Mouse (Mus musculus): ENCODE measurements around the gene Rps6ka6. TPM values are rescaled to one million over a fixed set of nuclear protein-coding genes. Genes with fewer than 3 reads are reported as not detected.

Rps6ka6 gene
- polyA plus RNA-seq (2015; fragmentation: Nextera tagmentation; extraction: Ambion mirVana) = 44.3 and 46.8 TPM in 2 replicates

DNA sequence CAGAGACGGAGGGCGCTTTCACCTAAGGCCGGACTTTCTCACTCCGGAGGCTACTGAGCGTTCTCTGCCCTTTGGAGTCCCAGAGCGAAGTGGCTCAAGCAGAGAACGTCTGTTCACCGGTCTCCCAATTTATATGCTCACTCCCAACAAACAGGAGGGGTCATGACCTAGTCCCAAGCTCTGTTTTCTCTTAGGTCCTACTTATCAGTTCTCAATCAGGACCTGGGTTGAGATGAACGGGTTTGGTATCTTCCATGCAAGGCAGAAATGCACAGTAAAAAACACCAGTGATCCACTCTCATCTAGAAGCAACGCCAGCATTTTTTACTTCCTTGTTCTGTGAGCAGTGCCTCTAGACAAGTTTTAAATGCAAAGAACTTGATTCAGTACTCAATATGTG is at the start of gene Rps6ka6:
Gene Rps6ka6, minus strand, starts transcription at position 101 of the 400 bp plus-strand sequence.
- ATAC-seq = no peak
- H3K9me3 ChIP-seq (replicated peaks; ENCODE audit: control insufficient read depth, low read length, poor library complexity, severe bottlenecking) = no peaks in the 10 kb centered on the region
- H3K36me3 ChIP-seq (ENCODE audit: control insufficient read depth, insufficient read depth, low read length) = no peaks in the 10 kb centered on the region
- no peak within 1 kb of the TSS for H3K4me3 ChIP-seq (ENCODE audit: low read depth, low read length)
- H3K4me2 ChIP-seq (ENCODE audit: low read length) = no peak within 1 kb of the TSS
- no peak within 1 kb of the TSS for H3K27ac ChIP-seq (ENCODE audit: low read length)
- H3K4me1 ChIP-seq (ENCODE audit: control insufficient read depth, insufficient read depth, low read length) = no peaks in the 10 kb centered on the region
- 75% methylated on average over 10 of the region's 10 CpGs for WGBS
- H3K9ac ChIP-seq (ENCODE audit: low read depth, low read length) = no peak within 1 kb of the TSS
- H3K27me3 ChIP-seq (ENCODE audit: control insufficient read depth, insufficient read depth, low read depth, low read length) = no peaks in the 10 kb centered on the region

DNA sequence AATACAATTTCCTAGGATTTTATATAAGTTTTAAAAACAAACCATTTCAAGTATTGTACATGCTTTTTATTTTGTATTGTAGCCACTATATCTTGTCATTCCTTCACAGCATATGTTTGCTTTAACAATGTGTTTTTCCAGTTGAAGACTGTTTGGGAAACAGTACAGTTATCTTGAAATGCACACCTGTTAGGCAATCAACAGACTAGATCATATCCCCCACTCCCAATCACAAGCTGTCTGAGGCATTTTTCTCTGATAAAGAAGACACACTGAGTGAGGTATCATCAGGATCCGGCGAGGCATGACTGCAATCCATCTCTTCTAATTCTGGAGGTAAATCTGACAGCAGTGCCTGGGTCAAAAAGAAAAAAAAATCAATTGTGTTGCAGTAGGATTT is 39.3 kb upstream of the Rps6ka6 start:
- Histone ChIP-seq H3K4me1 (ENCODE audit: control insufficient read depth, insufficient read depth, low read length) (no peaks in the 10 kb centered on the region), H3K27ac (ENCODE audit: low read length) (no peak overlapping the region), H3K4me3 (ENCODE audit: low read depth, low read length) (no peak overlapping the region), H3K27me3 (ENCODE audit: control insufficient read depth, insufficient read depth, low read depth, low read length) (no peaks in the 10 kb centered on the region), H3K9me3 (replicated peaks; ENCODE audit: control insufficient read depth, low read length, poor library complexity, severe bottlenecking) (no peaks in the 10 kb centered on the region), H3K4me2 (ENCODE audit: low read length) (no peak overlapping the region), H3K9ac (ENCODE audit: low read depth, low read length) (no peak overlapping the region), H3K36me3 (ENCODE audit: control insufficient read depth, insufficient read depth, low read length) (no peaks in the 10 kb centered on the region)
- no peak for ATAC-seq
- WGBS = 86% methylated on average over 2 of the region's 2 CpGs

DNA sequence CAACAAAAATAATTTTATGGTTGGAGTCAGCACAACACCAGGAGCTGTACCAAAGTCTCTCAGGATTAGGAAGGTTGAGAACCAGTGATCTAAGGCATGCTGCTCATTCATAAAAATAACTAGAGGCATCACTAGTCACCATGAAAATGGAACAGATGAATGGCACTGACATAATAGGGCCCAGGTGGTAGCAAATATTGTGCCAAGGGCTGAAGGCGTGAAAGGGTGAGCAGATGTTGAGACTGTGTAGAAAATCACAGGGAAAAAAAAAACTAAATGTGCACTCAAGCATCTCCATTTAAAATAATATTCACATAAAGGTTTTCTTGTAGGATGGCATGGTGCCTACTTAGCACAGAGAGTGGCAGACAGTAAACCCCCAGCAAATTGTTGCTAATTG is 19.6 kb downstream of the Rps6ka6 start:
- no peaks in the 10 kb centered on the region for H3K9me3 ChIP-seq (replicated peaks; ENCODE audit: control insufficient read depth, low read length, poor library complexity, severe bottlenecking)
- no peak overlapping the region for H3K27ac ChIP-seq (ENCODE audit: low read length)
- no peak overlapping the region for H3K4me2 ChIP-seq (ENCODE audit: low read length)
- no peaks in the 10 kb centered on the region for H3K36me3 ChIP-seq (ENCODE audit: control insufficient read depth, insufficient read depth, low read length)
- no peaks in the 10 kb centered on the region for H3K27me3 ChIP-seq (ENCODE audit: control insufficient read depth, insufficient read depth, low read depth, low read length)
- H3K9ac ChIP-seq (ENCODE audit: low read depth, low read length) = no peak overlapping the region
- H3K4me3 ChIP-seq (ENCODE audit: low read depth, low read length) = no peak overlapping the region
- 69% methylated on average over 1 of the region's 1 CpGs for WGBS
- ATAC-seq = no peak
- no peaks in the 10 kb centered on the region for H3K4me1 ChIP-seq (ENCODE audit: control insufficient read depth, insufficient read depth, low read length)

DNA sequence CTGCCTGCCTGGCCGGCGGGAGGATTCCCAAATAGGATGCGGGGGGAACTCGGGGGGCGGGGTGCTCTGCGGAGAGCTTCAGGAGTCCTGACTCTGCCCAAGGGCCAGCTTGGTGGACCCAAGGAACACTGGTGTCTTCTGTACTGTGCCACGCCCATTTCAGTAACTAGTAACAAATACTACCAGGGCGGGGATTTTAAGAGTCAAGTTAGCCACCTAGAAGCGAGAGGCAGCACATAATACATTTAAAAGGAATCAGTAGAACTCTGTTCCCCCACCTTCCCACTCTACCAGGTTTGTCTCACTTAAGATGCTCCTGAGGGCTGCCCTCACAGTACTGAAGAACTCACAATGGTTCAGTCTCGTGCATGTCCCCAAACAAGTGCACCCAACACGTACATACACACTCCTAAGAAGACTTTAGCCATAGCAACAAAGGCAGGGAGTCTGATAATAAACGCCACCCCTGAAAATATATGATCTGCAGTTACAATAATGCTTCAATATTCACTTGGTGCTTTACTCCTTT is 74.1 kb downstream of the Rps6ka6 start:
- peak; percentile 47; the same call in 1 of the 2 replicates for ATAC-seq
- peak overlapping the region; percentile 63 for H3K4me3 ChIP-seq (ENCODE audit: low read depth, low read length)
- no peaks in the 10 kb centered on the region for H3K9me3 ChIP-seq (replicated peaks; ENCODE audit: control insufficient read depth, low read length, poor library complexity, severe bottlenecking)
- peak overlapping the region; percentile 70 for H3K9ac ChIP-seq (ENCODE audit: low read depth, low read length)
- WGBS = 27% methylated on average over 12 of the region's 12 CpGs
- no peaks in the 10 kb centered on the region for H3K36me3 ChIP-seq (ENCODE audit: control insufficient read depth, insufficient read depth, low read length)
- peak overlapping the region; percentile 58 for H3K4me2 ChIP-seq (ENCODE audit: low read length)
- no peaks in the 10 kb centered on the region for H3K27me3 ChIP-seq (ENCODE audit: control insufficient read depth, insufficient read depth, low read depth, low read length)
- peaks cover 2% of the 10 kb centered on the region; the same call in 1 of the 2 replicates for H3K4me1 ChIP-seq (ENCODE audit: control insufficient read depth, insufficient read depth, low read length)
- H3K27ac ChIP-seq (ENCODE audit: low read length) = peak overlapping the region; percentile 84

DNA sequence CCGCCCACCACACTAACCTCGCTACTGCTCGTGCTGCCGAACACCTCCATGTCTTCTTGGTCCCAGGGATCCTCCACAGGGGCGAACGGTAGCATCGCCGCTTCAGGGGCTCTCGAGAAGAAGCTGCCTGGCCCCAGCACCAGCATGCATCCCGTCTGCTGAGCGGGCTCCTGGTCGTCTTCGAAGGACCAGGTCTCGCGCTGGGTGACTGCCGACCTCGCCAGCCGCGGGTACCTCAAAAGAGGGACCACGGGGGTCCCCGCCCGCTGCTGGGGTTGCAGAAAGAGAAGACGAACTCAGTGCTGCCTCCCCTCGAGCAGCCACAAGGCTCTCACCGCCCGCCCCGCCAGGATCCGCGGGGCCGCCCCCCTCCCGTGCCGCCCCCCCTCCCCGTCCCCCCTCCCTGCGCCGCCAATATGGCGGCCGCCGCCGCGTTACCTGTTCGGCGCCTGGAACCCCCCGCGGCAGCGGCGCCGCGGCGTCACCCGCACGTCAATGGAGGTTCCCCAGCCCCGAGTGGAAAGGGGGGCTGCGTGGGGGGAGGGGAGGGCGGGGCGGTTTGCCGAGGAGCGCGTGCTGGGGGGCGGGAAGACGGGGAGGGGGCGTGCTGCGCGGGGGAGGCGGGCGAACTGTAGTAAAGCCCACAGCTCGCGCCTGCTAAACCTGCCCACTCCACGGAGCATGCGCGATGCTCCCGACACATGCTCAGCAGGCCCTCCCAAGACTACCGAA is 74.8 kb downstream of the Rps6ka6 start:
- peaks cover 2% of the 10 kb centered on the region; the same call in 1 of the 2 replicates for H3K4me1 ChIP-seq (ENCODE audit: control insufficient read depth, insufficient read depth, low read length)
- H3K27ac ChIP-seq (ENCODE audit: low read length) = peak overlapping the region; percentile 84
- no peaks in the 10 kb centered on the region for H3K36me3 ChIP-seq (ENCODE audit: control insufficient read depth, insufficient read depth, low read length)
- 14% methylated on average over 24 of the region's 72 CpGs for WGBS
- H3K4me2 ChIP-seq (ENCODE audit: low read length) = peak overlapping the region; percentile 58
- peak overlapping the region; percentile 70 for H3K9ac ChIP-seq (ENCODE audit: low read depth, low read length)
- peak overlapping the region; percentile 63 for H3K4me3 ChIP-seq (ENCODE audit: low read depth, low read length)
- no peaks in the 10 kb centered on the region for H3K27me3 ChIP-seq (ENCODE audit: control insufficient read depth, insufficient read depth, low read depth, low read length)
- ATAC-seq = peak; percentile 98
- H3K9me3 ChIP-seq (replicated peaks; ENCODE audit: control insufficient read depth, low read length, poor library complexity, severe bottlenecking) = no peaks in the 10 kb centered on the region

DNA sequence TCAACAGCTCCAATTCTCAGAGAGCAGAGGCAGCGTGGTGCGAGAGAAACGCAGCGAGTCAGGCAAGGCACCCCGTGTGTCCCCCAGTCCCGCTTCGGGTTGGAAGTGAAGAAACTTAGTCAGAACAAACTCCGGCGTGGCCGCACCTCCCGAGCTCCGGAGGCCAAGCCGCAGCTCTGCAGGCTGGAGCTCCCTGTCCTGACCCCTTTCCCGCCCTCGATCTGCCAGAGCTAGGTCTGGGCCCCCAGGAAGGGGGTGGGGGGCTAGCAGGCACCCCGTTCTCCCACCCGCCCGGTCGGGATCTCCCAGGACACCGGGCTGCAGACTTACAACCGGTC is 75.3 kb downstream of the Rps6ka6 start:
- Histone ChIP-seq H3K27ac (ENCODE audit: low read length) (peak overlapping the region; percentile 84), H3K4me1 (ENCODE audit: control insufficient read depth, insufficient read depth, low read length) (peaks cover 2% of the 10 kb centered on the region; the same call in 1 of the 2 replicates), H3K4me2 (ENCODE audit: low read length) (peak overlapping the region; percentile 57), H3K9me3 (replicated peaks; ENCODE audit: control insufficient read depth, low read length, poor library complexity, severe bottlenecking) (no peaks in the 10 kb centered on the region), H3K27me3 (ENCODE audit: control insufficient read depth, insufficient read depth, low read depth, low read length) (no peaks in the 10 kb centered on the region), H3K9ac (ENCODE audit: low read depth, low read length) (peak overlapping the region; percentile 70), H3K4me3 (ENCODE audit: low read depth, low read length) (peak overlapping the region; percentile 63), H3K36me3 (ENCODE audit: control insufficient read depth, insufficient read depth, low read length) (no peaks in the 10 kb centered on the region)
- peak; percentile 57; the same call in 1 of the 2 replicates for ATAC-seq
- 21% methylated on average over 18 of the region's 21 CpGs for WGBS

DNA sequence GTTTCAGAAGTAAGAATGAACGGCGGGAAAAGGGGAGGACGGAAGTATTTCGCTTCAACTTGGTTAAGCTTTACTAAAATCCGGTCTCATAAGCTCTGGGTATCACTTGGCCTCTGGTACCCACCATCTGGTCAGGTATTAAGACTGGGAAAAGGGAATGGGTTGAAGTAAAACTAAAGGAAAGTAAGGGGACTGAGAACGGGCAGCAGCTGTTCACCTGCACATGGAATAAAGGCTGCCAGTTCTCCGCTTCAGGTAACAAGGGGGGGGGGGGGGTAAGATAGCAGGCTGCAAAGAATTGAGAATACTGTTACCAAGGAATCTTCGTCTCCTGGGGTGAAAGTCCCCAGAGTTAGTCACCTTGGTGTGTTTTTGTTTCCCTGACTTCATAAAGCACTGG is 75.7 kb downstream of the Rps6ka6 start:
- Histone ChIP-seq H3K9ac (ENCODE audit: low read depth, low read length) (peak overlapping the region; percentile 70; the same call in 1 of the 2 replicates), H3K4me1 (ENCODE audit: control insufficient read depth, insufficient read depth, low read length) (peaks cover 2% of the 10 kb centered on the region; the same call in 1 of the 2 replicates), H3K27ac (ENCODE audit: low read length) (no peak overlapping the region), H3K4me3 (ENCODE audit: low read depth, low read length) (peak overlapping the region; percentile 63), H3K4me2 (ENCODE audit: low read length) (peak overlapping the region; percentile 57), H3K36me3 (ENCODE audit: control insufficient read depth, insufficient read depth, low read length) (no peaks in the 10 kb centered on the region), H3K27me3 (ENCODE audit: control insufficient read depth, insufficient read depth, low read depth, low read length) (no peaks in the 10 kb centered on the region), H3K9me3 (replicated peaks; ENCODE audit: control insufficient read depth, low read length, poor library complexity, severe bottlenecking) (no peaks in the 10 kb centered on the region)
- WGBS = 12% methylated on average over 8 of the region's 8 CpGs
- ATAC-seq = no peak

DNA sequence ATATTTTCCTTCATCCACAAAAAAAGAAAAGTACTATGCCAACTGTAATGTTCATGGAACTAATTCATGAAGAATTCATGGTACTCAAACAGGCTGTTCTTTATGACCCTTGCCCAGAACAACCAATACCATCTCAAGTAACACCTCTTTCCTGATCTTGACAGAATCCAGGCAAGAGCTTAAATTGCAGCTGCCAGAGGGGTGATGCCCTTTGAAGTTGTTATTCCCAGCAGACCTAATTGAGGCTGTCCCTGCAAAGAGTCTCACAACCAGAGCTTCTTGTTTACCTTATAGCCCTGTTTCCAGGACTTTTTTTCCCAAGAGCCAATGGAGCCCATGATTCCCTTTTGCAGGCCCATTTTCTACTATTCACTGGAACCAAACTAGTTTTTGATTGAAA is 77.6 kb downstream of the Rps6ka6 start:
- no peak overlapping the region for H3K9ac ChIP-seq (ENCODE audit: low read depth, low read length)
- H3K9me3 ChIP-seq (replicated peaks; ENCODE audit: control insufficient read depth, low read length, poor library complexity, severe bottlenecking) = no peaks in the 10 kb centered on the region
- H3K27me3 ChIP-seq (ENCODE audit: control insufficient read depth, insufficient read depth, low read depth, low read length) = no peaks in the 10 kb centered on the region
- 0 out of 2 replicates have a peak overlapping the region, but pooled peaks have one; percentile 14 for H3K4me2 ChIP-seq (ENCODE audit: low read length)
- no peak overlapping the region for H3K27ac ChIP-seq (ENCODE audit: low read length)
- H3K36me3 ChIP-seq (ENCODE audit: control insufficient read depth, insufficient read depth, low read length) = no peaks in the 10 kb centered on the region
- peaks cover 2% of the 10 kb centered on the region; the same call in 1 of the 2 replicates for H3K4me1 ChIP-seq (ENCODE audit: control insufficient read depth, insufficient read depth, low read length)
- no peak overlapping the region for H3K4me3 ChIP-seq (ENCODE audit: low read depth, low read length)
- ATAC-seq = no peak

DNA sequence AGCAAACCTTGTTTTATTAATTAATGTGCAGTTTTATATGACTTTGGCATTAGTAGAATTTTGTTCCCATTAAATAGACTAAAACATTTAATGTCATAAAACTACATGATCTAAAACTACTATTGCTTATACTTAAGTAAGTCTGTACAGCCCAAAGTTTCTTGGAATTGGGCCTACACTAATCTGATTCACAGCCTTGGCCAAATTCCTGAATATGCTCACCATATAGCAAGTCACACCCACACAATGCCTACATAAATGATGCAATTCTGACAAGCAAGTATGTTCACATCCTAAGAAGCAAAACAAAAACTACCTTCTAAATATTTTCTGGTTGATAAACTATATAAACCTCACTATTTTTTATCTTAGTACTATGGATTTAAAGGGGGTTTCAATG is 101.2 kb downstream of the Rps6ka6 start:
- no peaks in the 10 kb centered on the region; the same call in 1 of the 2 replicates for H3K36me3 ChIP-seq (ENCODE audit: control insufficient read depth, insufficient read depth, low read length)
- H3K27me3 ChIP-seq (ENCODE audit: control insufficient read depth, insufficient read depth, low read depth, low read length) = no peaks in the 10 kb centered on the region
- H3K4me3 ChIP-seq (ENCODE audit: low read depth, low read length) = no peak overlapping the region
- H3K9ac ChIP-seq (ENCODE audit: low read depth, low read length) = no peak overlapping the region
- no peak overlapping the region for H3K27ac ChIP-seq (ENCODE audit: low read length)
- H3K4me1 ChIP-seq (ENCODE audit: control insufficient read depth, insufficient read depth, low read length) = no peaks in the 10 kb centered on the region
- ATAC-seq = no peak
- H3K9me3 ChIP-seq (replicated peaks; ENCODE audit: control insufficient read depth, low read length, poor library complexity, severe bottlenecking) = no peaks in the 10 kb centered on the region
- no peak overlapping the region for H3K4me2 ChIP-seq (ENCODE audit: low read length)
